Mouse (Mus musculus): ENCODE data around the gene Ptcd1. TPM values are rescaled to one million over a fixed set of nuclear protein-coding genes. Genes with fewer than 3 reads are reported as not detected.
A peak's percentile ranks its signal among the peaks of the same experiment; 100 is the strongest.
"Not testable (repeated sequence)": the region's sequence is repeated elsewhere in the genome, so short reads cannot be mapped to it uniquely, and the experiment has no call there.

Gene Ptcd1
- 8.6 and 9.4 TPM in 2 replicates for polyA plus RNA-seq (2015; fragmentation: Nextera tagmentation; extraction: Ambion mirVana)

- Histone ChIP-seq H3K9me3 (replicated peaks) (no peaks in the 10 kb centered on the region), H3K4me3 (replicated peaks) (peak within 1 kb of the TSS; percentile 99), H3K36me3 (peaks cover 53% of the 10 kb centered on the region), H3K4me1 (replicated peaks) (peaks cover 46% of the 10 kb centered on the region), H3K27ac (peak within 1 kb of the TSS; percentile 87), H3K27me3 (no peaks in the 10 kb centered on the region), H3K9ac (peak within 1 kb of the TSS; percentile 99), H3K4me2 (peak within 1 kb of the TSS; percentile 82)
- DNase-seq (peak; percentile 98), ATAC-seq (ENCODE audit: low read depth) (peak; percentile 96)
- under 1% methylated on average over 51 of the region's 51 CpGs for WGBS (ENCODE audit: insufficient replicate concordance)
Measured at GRCm38 (mm10) chr5:145166536-145167305, at the start of gene Ptcd1, which contains the start of gene Cpsf4. Ptcd1 (minus strand) TSS chr5:145167108. Cpsf4 (plus strand) TSS chr5:145167213.

- no peaks in the 10 kb centered on the region for H3K27me3 ChIP-seq
- no peaks in the 10 kb centered on the region for H3K4me1 ChIP-seq (replicated peaks)
- DNase-seq (no peak), ATAC-seq (ENCODE audit: low read depth) (0 out of 2 replicates have a peak, but pooled peaks have one; percentile 16)
- H3K9me3 ChIP-seq (replicated peaks) = no peaks in the 10 kb centered on the region
- no peak overlapping the region for H3K27ac ChIP-seq
- H3K36me3 ChIP-seq = peaks cover 58% of the 10 kb centered on the region
- 51% methylated on average over 4 of the region's 4 CpGs for WGBS (ENCODE audit: insufficient replicate concordance)
- H3K4me2 ChIP-seq = no peak overlapping the region
- H3K9ac ChIP-seq = no peak overlapping the region
- no peak overlapping the region for H3K4me3 ChIP-seq (replicated peaks)
Measured at GRCm38 (mm10) chr5:145214679-145215078, 47.8 kb upstream of the Ptcd1 start.

- Histone ChIP-seq H3K27me3 (no peaks in the 10 kb centered on the region), H3K4me2 (no peak overlapping the region), H3K9ac (no peak overlapping the region), H3K36me3 (peaks cover 50% of the 10 kb centered on the region), H3K27ac (no peak overlapping the region), H3K4me1 (replicated peaks) (no peaks in the 10 kb centered on the region), H3K9me3 (replicated peaks) (no peaks in the 10 kb centered on the region), H3K4me3 (replicated peaks) (no peak overlapping the region)
- WGBS (ENCODE audit: insufficient replicate concordance) = 78% methylated on average over 3 of the region's 3 CpGs
- DNase-seq (no peak), ATAC-seq (ENCODE audit: low read depth) (no peak)
Measured at GRCm38 (mm10) chr5:145213505-145213904, 46.6 kb upstream of the Ptcd1 start.

- H3K36me3 ChIP-seq = peaks cover 50% of the 10 kb centered on the region
- 82% methylated on average over 4 of the region's 4 CpGs for WGBS (ENCODE audit: insufficient replicate concordance)
Measured at GRCm38 (mm10) chr5:145212216-145212615, 45.3 kb upstream of the Ptcd1 start.

GRCm38 (mm10) chr5:145211340-145211739 lies 44.4 kb upstream of the Ptcd1 start:
- Histone ChIP-seq H3K36me3 (peaks cover 57% of the 10 kb centered on the region), H3K4me1 (replicated peaks) (peaks cover 7% of the 10 kb centered on the region; the same call in 1 of the 2 replicates), H3K9ac (no peak overlapping the region), H3K27ac (no peak overlapping the region), H3K4me3 (replicated peaks) (no peak overlapping the region), H3K27me3 (no peaks in the 10 kb centered on the region), H3K4me2 (no peak overlapping the region), H3K9me3 (replicated peaks) (no peaks in the 10 kb centered on the region)
- DNase-seq (no peak), ATAC-seq (ENCODE audit: low read depth) (no peak)
- 90% methylated on average over 4 of the region's 4 CpGs for WGBS (ENCODE audit: insufficient replicate concordance)

More at GRCm38 (mm10) chr5:145212216-145212615, 45.3 kb upstream of the Ptcd1 start:
- H3K4me3 ChIP-seq (replicated peaks) = no peak overlapping the region
- H3K27me3 ChIP-seq = no peaks in the 10 kb centered on the region
- H3K4me2 ChIP-seq = no peak overlapping the region
- DNase-seq (no peak), ATAC-seq (ENCODE audit: low read depth) (no peak)
- H3K9ac ChIP-seq = no peak overlapping the region
- H3K27ac ChIP-seq = no peak overlapping the region
- peaks cover 4% of the 10 kb centered on the region; the same call in 1 of the 2 replicates for H3K4me1 ChIP-seq (replicated peaks)
- no peaks in the 10 kb centered on the region for H3K9me3 ChIP-seq (replicated peaks)

GRCm38 (mm10) chr5:145208391-145208790 lies 41.5 kb upstream of the Ptcd1 start:
- not testable (repeated sequence) for H3K9ac ChIP-seq; H3K4me3 ChIP-seq (replicated peaks); H3K9me3 ChIP-seq (replicated peaks); ATAC-seq (ENCODE audit: low read depth); DNase-seq; H3K27ac ChIP-seq; H3K27me3 ChIP-seq; H3K4me2 ChIP-seq
- 45% methylated on average over 11 of the region's 11 CpGs for WGBS (ENCODE audit: insufficient replicate concordance)
- Histone ChIP-seq H3K4me1 (replicated peaks) (peaks cover 25% of the 10 kb centered on the region), H3K36me3 (peaks cover 44% of the 10 kb centered on the region)

- Histone ChIP-seq H3K9ac (no peak overlapping the region), H3K4me2 (no peak overlapping the region), H3K4me3 (replicated peaks) (no peak overlapping the region), H3K27me3 (no peaks in the 10 kb centered on the region), H3K27ac (no peak overlapping the region), H3K36me3 (peaks cover 42% of the 10 kb centered on the region), H3K4me1 (replicated peaks) (peaks cover 29% of the 10 kb centered on the region), H3K9me3 (replicated peaks) (no peaks in the 10 kb centered on the region)
- DNase-seq = no peak
- ATAC-seq (ENCODE audit: low read depth) = no peak
- 80% methylated on average over 6 of the region's 6 CpGs for WGBS (ENCODE audit: insufficient replicate concordance)
Measured at GRCm38 (mm10) chr5:145207954-145208353, 41.0 kb upstream of the Ptcd1 start.

GRCm38 (mm10) chr5:145207385-145207784 lies 40.5 kb upstream of the Ptcd1 start:
- 83% methylated on average over 6 of the region's 6 CpGs for WGBS (ENCODE audit: insufficient replicate concordance)
- H3K4me2 ChIP-seq = no peak overlapping the region
- no peaks in the 10 kb centered on the region for H3K27me3 ChIP-seq
- ATAC-seq (ENCODE audit: low read depth) (no peak), DNase-seq (no peak)
- H3K27ac ChIP-seq = no peak overlapping the region
- H3K4me1 ChIP-seq (replicated peaks) = peaks cover 35% of the 10 kb centered on the region
- H3K9me3 ChIP-seq (replicated peaks) = no peaks in the 10 kb centered on the region
- no peak overlapping the region for H3K4me3 ChIP-seq (replicated peaks)
- peaks cover 38% of the 10 kb centered on the region for H3K36me3 ChIP-seq
- no peak overlapping the region for H3K9ac ChIP-seq

GRCm38 (mm10) chr5:145205041-145205440 lies 38.1 kb upstream of the Ptcd1 start:
- DNase-seq = no peak
- Histone ChIP-seq H3K9me3 (replicated peaks) (no peaks in the 10 kb centered on the region), H3K4me2 (peak overlapping the region; percentile 72), H3K4me3 (replicated peaks) (peak overlapping the region; percentile 67), H3K9ac (peak overlapping the region; percentile 68), H3K27me3 (no peaks in the 10 kb centered on the region), H3K36me3 (peaks cover 19% of the 10 kb centered on the region), H3K4me1 (replicated peaks) (peaks cover 52% of the 10 kb centered on the region), H3K27ac (0 out of 2 replicates have a peak overlapping the region, but pooled peaks have one; percentile 26)
- no peak for ATAC-seq (ENCODE audit: low read depth)
- 11% methylated on average over 9 of the region's 9 CpGs for WGBS (ENCODE audit: insufficient replicate concordance)

- ATAC-seq (ENCODE audit: low read depth) (peak; percentile 93), DNase-seq (peak; percentile 97)
- peak within 1 kb of the TSS; percentile 67 for H3K4me3 ChIP-seq (replicated peaks)
- no peaks in the 10 kb centered on the region for H3K9me3 ChIP-seq (replicated peaks)
- peak within 1 kb of the TSS; percentile 75 for H3K9ac ChIP-seq
- peaks cover 14% of the 10 kb centered on the region for H3K36me3 ChIP-seq
- no peaks in the 10 kb centered on the region for H3K27me3 ChIP-seq
- H3K4me2 ChIP-seq = peak within 1 kb of the TSS; percentile 72
- WGBS (ENCODE audit: insufficient replicate concordance) = under 1% methylated on average over 22 of the region's 22 CpGs
- peaks cover 59% of the 10 kb centered on the region for H3K4me1 ChIP-seq (replicated peaks)
- H3K27ac ChIP-seq = peak within 1 kb of the TSS; percentile 94
Measured at GRCm38 (mm10) chr5:145203936-145204691, 37.2 kb upstream of the Ptcd1 start, which contains the start of gene Zkscan5. Zkscan5 (plus strand) TSS chr5:145204562.

GRCm38 (mm10) chr5:145202446-145202845 lies 35.5 kb upstream of the Ptcd1 start:
- DNase-seq (no peak), ATAC-seq (ENCODE audit: low read depth) (no peak)
- Histone ChIP-seq H3K27ac (peak overlapping the region; percentile 48; the same call in 1 of the 2 replicates), H3K9me3 (replicated peaks) (no peaks in the 10 kb centered on the region), H3K4me3 (replicated peaks) (no peak overlapping the region), H3K4me2 (peak overlapping the region; percentile 72; the same call in 1 of the 2 replicates), H3K4me1 (replicated peaks) (peaks cover 55% of the 10 kb centered on the region), H3K27me3 (no peaks in the 10 kb centered on the region), H3K36me3 (peaks cover 16% of the 10 kb centered on the region), H3K9ac (peak overlapping the region; percentile 75; the same call in 1 of the 2 replicates)
- 43% methylated on average over 3 of the region's 3 CpGs for WGBS (ENCODE audit: insufficient replicate concordance)
